Mouse (Mus musculus): ENCODE data around the gene Klhl24.

The Klhl24 gene

GRCm38 (mm10) chr16:20144568-20144967 is 47.2 kb downstream of the Klhl24 start:
- no peak for DNase-seq (ENCODE audit: low spot score in 2 of 2)

- DNase-seq (ENCODE audit: low spot score in 2 of 2): no peak
Observed at GRCm38 (mm10) chr16:20151991-20152390, 54.6 kb downstream of the Klhl24 start.

GRCm38 (mm10) chr16:20153742-20154141 is 56.4 kb downstream of the Klhl24 start:
- no peak for DNase-seq (ENCODE audit: low spot score in 2 of 2)

GRCm38 (mm10) chr16:20160130-20160529 is 62.8 kb downstream of the Klhl24 start:
- no peak for DNase-seq (ENCODE audit: low spot score in 2 of 2)

- no peak for DNase-seq (ENCODE audit: low spot score in 2 of 2)
Observed at GRCm38 (mm10) chr16:20169071-20169470, 71.7 kb downstream of the Klhl24 start.

GRCm38 (mm10) chr16:20169471-20170106 is 72.2 kb downstream of the Klhl24 start:
- peak in 1 of 2 experiments; percentile 42 for DNase-seq (ENCODE audit: low spot score in 2 of 2)

Data from right cerebral cortex, postnatal 10 days (tissue).